Mouse (Mus musculus): Measurements from ENCODE around the gene Rbks.
"Not testable (repeated sequence)": the region's sequence is repeated elsewhere in the genome, so short reads cannot be mapped to it uniquely, and the experiment has no call there.

Gene Rbks

GRCm38 (mm10) chr5:31678000-31678399 is 19.4 kb downstream of the Rbks start:
- DNase-seq (ENCODE audit: low spot score): no peak

GRCm38 (mm10) chr5:31673431-31673830 is 24.0 kb downstream of the Rbks start:
- no peak for DNase-seq (ENCODE audit: low spot score)

- DNase-seq (ENCODE audit: low spot score): no peak
These were observed 26.3 kb downstream of the Rbks start for GRCm38 (mm10) chr5:31671137-31671536.

- DNase-seq (ENCODE audit: low spot score): no peak
These were observed 27.4 kb downstream of the Rbks start for GRCm38 (mm10) chr5:31669984-31670383.

- no peak for DNase-seq (ENCODE audit: low spot score)
These were observed 29.0 kb downstream of the Rbks start for GRCm38 (mm10) chr5:31668325-31668968.

GRCm38 (mm10) chr5:31666176-31666575 is 31.3 kb downstream of the Rbks start:
- peak; percentile 84 for DNase-seq (ENCODE audit: low spot score)

- DNase-seq (ENCODE audit: low spot score): peak; percentile 72
These were observed 41.7 kb downstream of the Rbks start for GRCm38 (mm10) chr5:31655688-31656190.

- DNase-seq (ENCODE audit: low spot score): peak; percentile 20
These were observed 46.7 kb downstream of the Rbks start for GRCm38 (mm10) chr5:31650518-31651288.

- DNase-seq (ENCODE audit: low spot score): no peak
These were observed 50.1 kb downstream of the Rbks start for GRCm38 (mm10) chr5:31647327-31647726.

GRCm38 (mm10) chr5:31646574-31646973 is 50.9 kb downstream of the Rbks start:
- DNase-seq (ENCODE audit: low spot score): no peak

GRCm38 (mm10) chr5:31645798-31646197 is 51.6 kb downstream of the Rbks start:
- no peak for DNase-seq (ENCODE audit: low spot score)

- no peak for DNase-seq (ENCODE audit: low spot score)
These were observed 52.6 kb downstream of the Rbks start for GRCm38 (mm10) chr5:31644847-31645246.

- DNase-seq (ENCODE audit: low spot score): no peak
These were observed 53.2 kb downstream of the Rbks start for GRCm38 (mm10) chr5:31644272-31644671.

GRCm38 (mm10) chr5:31642300-31642699 is 55.1 kb downstream of the Rbks start:
- DNase-seq (ENCODE audit: low spot score): no peak

- no peak for DNase-seq (ENCODE audit: low spot score)
These were observed 56.9 kb downstream of the Rbks start for GRCm38 (mm10) chr5:31640542-31640941.

GRCm38 (mm10) chr5:31636636-31637253 is 60.7 kb downstream of the Rbks start:
- DNase-seq (ENCODE audit: low spot score): no peak

GRCm38 (mm10) chr5:31634679-31635078 is 62.7 kb downstream of the Rbks start:
- no peak for DNase-seq (ENCODE audit: low spot score)

- no peak for DNase-seq (ENCODE audit: low spot score)
These were observed 63.3 kb downstream of the Rbks start for GRCm38 (mm10) chr5:31634161-31634560.

GRCm38 (mm10) chr5:31631169-31631568 is 66.3 kb downstream of the Rbks start:
- not testable (repeated sequence) for DNase-seq (ENCODE audit: low spot score)

- DNase-seq (ENCODE audit: low spot score): no peak
These were observed 67.4 kb downstream of the Rbks start for GRCm38 (mm10) chr5:31630064-31630463.

GRCm38 (mm10) chr5:31628555-31628954 is 68.9 kb downstream of the Rbks start:
- peak; percentile 47 for DNase-seq (ENCODE audit: low spot score)

- DNase-seq (ENCODE audit: low spot score): no peak
These were observed 69.6 kb downstream of the Rbks start for GRCm38 (mm10) chr5:31627562-31628526.
